Mouse (Mus musculus): Measurements from ENCODE around the gene Ndufs2.
A peak's percentile ranks its signal among the peaks of the same experiment; 100 is the strongest.

The Ndufs2 gene

GRCm38 (mm10) chr1:171279012-171279705, 28.0 kb upstream of the Ndufs2 start:
- no peak for DNase-seq (ENCODE audit: low spot score in 2 of 2)

- no peak for DNase-seq (ENCODE audit: low spot score in 2 of 2)
These were observed 27.2 kb upstream of the Ndufs2 start for GRCm38 (mm10) chr1:171278436-171278835.

GRCm38 (mm10) chr1:171277736-171278135, 26.5 kb upstream of the Ndufs2 start:
- DNase-seq (ENCODE audit: low spot score in 2 of 2), result no peak

- no peak for DNase-seq (ENCODE audit: low spot score in 2 of 2)
These were observed 25.0 kb upstream of the Ndufs2 start for GRCm38 (mm10) chr1:171276110-171276748.

DNA sequence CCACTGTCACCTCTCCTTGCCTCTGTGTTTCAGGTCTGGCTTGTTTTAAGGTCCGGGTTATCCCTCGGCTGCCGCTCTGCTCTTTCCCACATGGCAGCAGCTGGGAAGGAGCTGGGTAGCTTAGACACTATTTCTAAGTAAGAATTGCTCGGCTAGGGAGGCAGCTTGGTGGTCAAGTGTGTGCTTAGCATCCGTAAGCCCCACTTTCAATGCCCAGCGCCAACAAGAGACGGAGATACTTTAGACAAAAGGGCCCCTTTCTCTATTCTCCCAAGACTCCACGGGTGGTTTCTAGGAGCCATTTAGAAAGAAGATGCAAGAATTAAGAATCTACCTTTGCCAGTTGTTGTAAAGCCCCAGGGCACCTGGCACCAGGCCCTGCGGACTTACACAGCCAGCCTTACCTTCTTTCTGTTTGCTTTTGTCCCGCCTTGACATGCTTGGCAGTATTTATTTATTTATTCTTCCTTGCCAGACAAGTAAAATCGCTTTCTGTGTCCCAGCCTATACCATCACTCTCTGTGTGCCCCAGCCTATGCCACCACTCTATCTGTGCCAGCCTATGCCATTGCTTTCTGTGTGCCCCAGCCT, 24.1 kb upstream of the Ndufs2 start:
- DNase-seq (ENCODE audit: low spot score in 2 of 2), result no peak

GRCm38 (mm10) chr1:171274171-171274570, 23.0 kb upstream of the Ndufs2 start:
- DNase-seq (ENCODE audit: low spot score in 2 of 2), result no peak

DNA sequence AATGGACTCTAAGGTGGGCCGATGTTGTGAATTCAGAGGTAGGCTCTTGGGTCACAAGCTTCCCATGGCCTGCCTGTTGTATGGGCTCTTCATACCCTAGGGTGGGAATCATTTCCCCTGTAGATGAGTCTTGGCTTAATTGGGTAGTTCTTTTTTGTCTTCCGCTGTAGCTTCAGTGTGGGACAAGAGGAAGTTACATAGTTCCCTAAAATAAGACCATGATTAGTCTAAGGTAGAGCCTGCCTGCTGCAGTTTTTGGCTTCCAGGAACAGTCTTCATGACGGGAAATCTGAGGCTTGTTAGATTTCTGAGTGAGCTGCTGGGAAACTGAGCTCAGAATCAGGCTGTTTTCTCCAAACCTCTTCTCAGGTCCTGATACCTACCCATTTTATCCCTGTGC, 20.9 kb upstream of the Ndufs2 start:
- no peak for DNase-seq (ENCODE audit: low spot score in 2 of 2)

GRCm38 (mm10) chr1:171271622-171272021, 20.4 kb upstream of the Ndufs2 start:
- no peak for DNase-seq (ENCODE audit: low spot score in 2 of 2)

- DNase-seq (ENCODE audit: low spot score in 2 of 2), result no peak
These were observed 20.0 kb upstream of the Ndufs2 start for GRCm38 (mm10) chr1:171271196-171271595.

- no peak for DNase-seq (ENCODE audit: low spot score in 2 of 2)
These were observed 19.3 kb upstream of the Ndufs2 start for GRCm38 (mm10) chr1:171270573-171270900.

DNA sequence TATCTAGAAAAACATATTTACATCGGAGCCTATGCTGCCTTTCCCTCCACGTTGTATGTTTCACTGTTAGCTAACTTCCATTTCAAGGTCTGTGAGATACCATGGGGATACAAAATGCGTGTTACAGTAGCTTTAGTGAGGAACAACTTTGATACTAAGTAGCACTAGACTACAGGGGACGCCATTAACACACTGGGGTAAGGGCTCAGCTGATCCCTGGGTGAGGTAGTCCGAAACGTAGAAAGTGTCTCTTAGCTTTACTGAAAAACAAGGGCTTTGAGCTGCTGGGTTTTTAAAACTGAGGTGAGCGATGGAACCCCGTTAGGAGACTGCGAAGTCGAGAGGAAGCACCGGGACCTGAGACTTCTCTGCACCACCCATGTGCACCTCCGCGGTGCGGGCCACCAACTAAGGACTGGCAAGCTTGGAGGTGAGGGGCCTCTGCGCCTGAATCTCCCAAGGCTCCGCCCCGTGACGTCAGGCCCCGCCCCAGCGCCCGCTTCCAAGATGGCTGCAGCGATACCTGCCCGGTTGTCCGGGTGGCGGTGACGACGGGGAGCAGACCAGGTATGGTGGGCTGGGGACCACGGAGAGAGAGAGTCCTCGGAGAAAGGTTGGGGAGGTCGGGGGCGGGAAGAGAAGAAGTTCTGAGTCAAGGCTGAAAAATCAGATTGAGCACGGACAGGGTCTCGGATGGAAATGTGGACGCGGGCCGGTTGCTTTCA, 18.8 kb upstream of the Ndufs2 start, which contains the start of gene B4galt3:
B4galt3 (plus strand) TSS at position 481 of the 725 bp plus-strand sequence.
- peak; percentile 93 to 97 for DNase-seq (ENCODE audit: low spot score in 2 of 2)

- DNase-seq (ENCODE audit: low spot score in 2 of 2), result no peak
These were observed 17.2 kb upstream of the Ndufs2 start for GRCm38 (mm10) chr1:171268341-171268740.

DNA sequence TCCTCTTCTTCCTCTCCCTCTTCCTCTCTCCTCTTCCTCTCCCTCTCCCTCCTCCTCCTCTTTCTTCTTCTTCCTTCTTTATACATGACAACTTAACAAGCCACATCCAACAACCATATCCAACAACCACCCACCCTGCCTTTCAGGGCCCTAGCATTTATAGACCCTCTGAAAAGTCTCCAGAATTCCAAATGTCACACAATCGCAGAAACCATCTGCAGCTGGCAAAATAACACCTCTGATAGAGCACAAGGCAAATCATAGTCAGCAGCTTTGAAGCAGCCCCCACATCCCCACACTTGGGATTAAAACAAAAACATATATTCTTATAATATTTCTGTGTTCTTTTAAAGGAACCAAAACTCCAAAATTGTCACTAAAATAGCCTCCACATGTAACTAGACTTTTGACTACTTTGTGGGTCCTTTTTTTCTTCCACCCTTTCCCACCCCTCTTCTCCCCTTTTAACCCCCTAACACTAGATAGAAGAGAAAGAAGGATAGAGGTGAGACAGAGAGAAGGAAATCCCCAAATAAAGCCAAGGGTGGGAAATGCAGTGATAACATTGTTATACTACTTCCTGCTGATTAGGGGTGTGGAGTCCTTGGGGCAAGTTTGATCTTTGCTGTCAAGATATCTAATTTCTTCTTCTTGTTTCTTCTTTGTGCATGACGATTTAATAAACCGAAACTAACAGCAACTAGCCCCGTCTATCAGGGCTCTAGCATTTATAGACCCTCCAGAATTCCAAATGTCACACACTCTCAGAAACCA, 15.0 kb upstream of the Ndufs2 start:
- DNase-seq (ENCODE audit: low spot score in 2 of 2), result no peak

GRCm38 (mm10) chr1:171263666-171264461, 12.7 kb upstream of the Ndufs2 start:
- DNase-seq (ENCODE audit: low spot score in 2 of 2), result no peak

DNA sequence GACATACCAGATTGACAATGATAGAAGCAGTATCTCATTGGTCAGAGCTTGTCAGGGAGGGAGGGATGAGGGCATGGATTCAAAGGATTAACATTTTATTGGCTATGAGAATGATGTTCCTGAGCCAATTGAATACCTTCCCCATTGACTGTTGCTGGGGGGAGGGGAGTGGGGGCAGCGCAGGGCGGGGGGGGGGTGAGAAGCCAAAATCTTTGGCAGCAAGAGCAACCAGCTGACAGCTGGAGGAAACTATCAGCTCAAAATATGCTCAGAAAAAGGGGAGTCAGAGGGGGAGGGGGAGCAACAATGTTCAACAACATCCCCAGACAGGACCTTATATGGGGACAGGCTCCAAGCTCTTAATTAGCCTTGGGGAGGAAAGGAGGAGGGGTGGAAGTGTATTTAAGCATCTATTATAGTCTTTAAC, 12.0 kb upstream of the Ndufs2 start:
- DNase-seq (ENCODE audit: low spot score in 2 of 2), result no peak

GRCm38 (mm10) chr1:171262594-171263130, 11.5 kb upstream of the Ndufs2 start:
- DNase-seq (ENCODE audit: low spot score in 2 of 2), result peak in 1 of 2 experiments; percentile 71

DNA sequence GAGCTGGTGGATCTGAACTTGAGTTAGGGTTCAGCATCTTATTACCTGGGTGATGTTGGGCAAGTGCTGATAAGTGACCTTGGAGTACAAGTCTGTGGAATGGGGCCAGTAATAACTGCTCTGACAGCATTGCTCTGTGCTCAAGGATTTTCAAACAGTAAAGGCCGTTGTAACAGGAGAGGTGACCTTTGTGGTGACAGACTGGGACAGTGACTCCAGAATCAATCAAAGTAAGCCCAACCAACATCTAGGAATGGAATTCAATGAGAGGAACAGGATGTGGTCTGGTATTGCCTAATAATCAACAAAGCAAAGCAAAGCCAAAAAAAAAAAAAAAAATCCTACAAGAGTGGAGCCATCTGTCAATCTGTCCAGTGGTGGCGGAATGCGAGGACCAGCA, 9.1 kb upstream of the Ndufs2 start:
- DNase-seq (ENCODE audit: low spot score in 2 of 2), result no peak

DNA sequence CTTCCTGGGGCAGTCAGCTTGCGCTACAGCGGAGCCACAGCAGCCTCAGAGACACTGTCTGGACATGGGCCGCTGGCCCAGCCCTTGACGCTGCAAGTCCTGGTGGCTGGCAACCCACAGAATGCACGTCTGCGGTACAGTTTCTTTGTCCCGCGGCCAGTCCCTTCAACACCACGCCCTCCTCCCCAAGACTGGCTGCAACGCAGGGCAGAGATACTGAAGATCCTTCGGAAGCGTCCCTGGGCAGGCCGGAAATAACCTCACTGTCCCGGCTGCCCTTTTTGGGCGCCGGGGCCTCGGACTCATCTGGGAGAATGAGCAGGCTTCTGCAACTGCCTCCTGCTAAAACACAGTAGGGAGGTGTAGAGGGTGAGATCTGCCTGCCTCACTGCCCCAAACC, 7.7 kb upstream of the Ndufs2 start:
- DNase-seq (ENCODE audit: low spot score in 2 of 2), result no peak

DNA sequence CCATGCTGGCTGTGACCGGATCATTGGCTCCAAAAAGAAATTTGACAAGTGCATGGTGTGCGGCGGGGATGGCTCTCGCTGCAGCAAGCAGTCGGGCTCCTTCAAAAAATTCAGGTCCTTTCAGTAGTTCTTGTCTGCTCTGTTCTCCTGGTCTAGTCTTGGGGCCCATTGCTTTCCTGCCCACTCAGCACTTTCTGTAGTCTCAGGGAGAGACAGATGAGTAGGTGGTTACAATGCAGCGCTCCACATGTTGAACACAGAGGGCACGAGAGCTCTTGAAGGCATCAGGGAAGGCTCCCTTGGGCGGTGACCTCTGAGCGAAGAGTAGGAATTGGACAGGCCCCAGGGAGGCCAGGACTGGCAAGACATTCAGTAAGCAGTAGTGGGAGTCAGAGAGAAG, 6.6 kb upstream of the Ndufs2 start:
- no peak for DNase-seq (ENCODE audit: low spot score in 2 of 2)

GRCm38 (mm10) chr1:171256937-171257548, 5.9 kb upstream of the Ndufs2 start:
- DNase-seq (ENCODE audit: low spot score in 2 of 2), result peak in 1 of 2 experiments; percentile 45

Measured in urinary bladder, postnatal 4 days (tissue).